Mouse (Mus musculus) kidney, postnatal 0 days (tissue): ENCODE results near the gene Tbx6. TPM values are rescaled to one million over a fixed set of nuclear protein-coding genes. Genes with fewer than 3 reads are reported as not detected.

Experiments
- ATAC-seq: fragments of 200-750 bp; cut with Nextera tagmentation; replicated peaks from 2 replicates; pipeline ENCODE4 v1.8.0; 2017; ENCODE audit warnings: low read depth, moderate number of reproducible peaks, moderate TSS enrichment, moderate library complexity; ENCODE audit not compliant: low FRiP score
- DNase-seq: peaks from one replicate; pipeline ENCODE4 v3.0.0-alpha.2; 2016; ENCODE audit warnings: low spot score
- H3K27ac ChIP-seq: fragments of 300-500 bp; sonication (generic); 2 replicates; pipeline ENCODE4 v1.5.1; 2014; ENCODE audit warnings: mild to moderate bottlenecking
- H3K27me3 ChIP-seq: fragments of 300-500 bp; sonication (generic); 2 replicates; pipeline ENCODE4 v1.6.1; 2014; ENCODE audit warnings: low read length, mixed read lengths; ENCODE audit not compliant: insufficient read depth
- H3K36me3 ChIP-seq: fragments of 300-500 bp; sonication (generic); 2 replicates; pipeline ENCODE4 v1.6.1; 2014; ENCODE audit warnings: low read length, mixed read lengths; ENCODE audit not compliant: insufficient read depth
- H3K4me1 ChIP-seq: fragments of 300-500 bp; sonication (generic); replicated peaks from 2 replicates; pipeline ENCODE4 v1.6.1; 2014; ENCODE audit warnings: antibody characterized with exemption, low read length, mixed read lengths; ENCODE audit not compliant: insufficient read depth
- H3K4me2 ChIP-seq: fragments of 300-500 bp; sonication (generic); 2 replicates; pipeline ENCODE4 v1.6.1; 2014; ENCODE audit warnings: mild to moderate bottlenecking, low read length, moderate library complexity, mixed read lengths
- H3K4me3 ChIP-seq: fragments of 300-500 bp; sonication (generic); replicated peaks from 2 replicates; pipeline ENCODE4 v1.5.1; 2014; ENCODE audit warnings: low read depth, low read length
- H3K9ac ChIP-seq: fragments of 300-500 bp; sonication (generic); 2 replicates; pipeline ENCODE4 v1.6.1; 2014; ENCODE audit warnings: low read depth, low read length
- H3K9me3 ChIP-seq: fragments of 300-500 bp; sonication (generic); replicated peaks from 2 replicates; pipeline ENCODE4 v1.6.1; 2016; ENCODE audit warnings: low read length, inconsistent platforms, mixed read lengths
- CTCF ChIP-seq: IDR thresholded peaks from 2 replicates; pipeline ENCODE4 v1.5.1; 2016; ENCODE audit warnings: antibody characterized with exemption, low read depth, mild to moderate bottlenecking, moderate library complexity
- WGBS: fragments of 180-500 bp; shearing (Covaris S2); extraction: QIAGEN DNeasy Blood & Tissue Kit; methylation state at CpG from one replicate; pipeline ENCODE4 v1.1.7; 2014; 5-methylcytosine and 5-hydroxymethylcytosine counted together
- polyA plus RNA-seq: library from polyadenylated mRNA; unstranded; fragments of >200 nt; fragmentation: Nextera tagmentation; extraction: Ambion mirVana; gene quantifications from 2 replicates; pipeline ENCODE4 v1.2.1, GENCODE M21; 2015

The Tbx6 gene
- polyA plus RNA-seq, 1 experiment from 2014 or later = 0.21 TPM

- H3K4me1 ChIP-seq = peaks cover 28% of the 10 kb centered on the region
- peak overlapping the region; percentile 76 for H3K4me2 ChIP-seq
- no peaks in the 10 kb centered on the region for H3K9me3 ChIP-seq
- peak overlapping the region; percentile 59 for H3K9ac ChIP-seq
- H3K4me3 ChIP-seq = peak overlapping the region; percentile 33
- TF ChIP-seq CTCF = peak; percentile 94
- H3K27me3 ChIP-seq = no peaks in the 10 kb centered on the region
- DNase-seq = peak; percentile 94
- ATAC-seq = peak; percentile 49
- H3K36me3 ChIP-seq = peaks cover 19% of the 10 kb centered on the region
- under 1% methylated on average over 21 of the region's 21 CpGs for WGBS
- peak overlapping the region; percentile 39; the same call in 1 of the 2 replicates for H3K27ac ChIP-seq
These were observed 1.0 kb upstream of the Tbx6 start for GRCm38 (mm10) chr7:126779983-126780970.

GRCm38 (mm10) chr7:126781661-126782370 lies 533 bp downstream of the Tbx6 start:
- no peak for TF ChIP-seq CTCF
- DNase-seq (no peak), ATAC-seq (no peak)
- Histone ChIP-seq H3K27me3 (no peaks in the 10 kb centered on the region), H3K4me2 (peak overlapping the region; percentile 76; the same call in 1 of the 2 replicates), H3K4me3 (no peak overlapping the region), H3K9ac (no peak overlapping the region; the same call in 1 of the 2 replicates), H3K4me1 (peaks cover 20% of the 10 kb centered on the region), H3K36me3 (peaks cover 33% of the 10 kb centered on the region), H3K27ac (no peak overlapping the region), H3K9me3 (no peaks in the 10 kb centered on the region)
- WGBS = 36% methylated on average over 11 of the region's 11 CpGs

- ATAC-seq (no peak), DNase-seq (no peak)
- no peak overlapping the region for H3K4me3 ChIP-seq
- no peak overlapping the region for H3K9ac ChIP-seq
- no peak overlapping the region for H3K27ac ChIP-seq
- H3K27me3 ChIP-seq = no peaks in the 10 kb centered on the region
- 63% methylated on average over 13 of the region's 13 CpGs for WGBS
- H3K4me1 ChIP-seq = peaks cover 16% of the 10 kb centered on the region
- peaks cover 42% of the 10 kb centered on the region for H3K36me3 ChIP-seq
- H3K4me2 ChIP-seq = no peak overlapping the region
- no peaks in the 10 kb centered on the region for H3K9me3 ChIP-seq
- TF ChIP-seq CTCF = no peak
These were observed 1.4 kb downstream of the Tbx6 start for GRCm38 (mm10) chr7:126782693-126783092.

GRCm38 (mm10) chr7:126784469-126784868 lies 3.2 kb downstream of the Tbx6 start:
- no peak overlapping the region for H3K9ac ChIP-seq
- H3K9me3 ChIP-seq = no peaks in the 10 kb centered on the region
- peaks cover 54% of the 10 kb centered on the region for H3K36me3 ChIP-seq
- H3K4me1 ChIP-seq = peaks cover 10% of the 10 kb centered on the region; the same call in 1 of the 2 replicates
- ATAC-seq (no peak), DNase-seq (no peak)
- H3K4me3 ChIP-seq = no peak overlapping the region
- no peaks in the 10 kb centered on the region for H3K27me3 ChIP-seq
- TF ChIP-seq CTCF = no peak
- 69% methylated on average over 7 of the region's 7 CpGs for WGBS
- H3K27ac ChIP-seq = no peak overlapping the region
- H3K4me2 ChIP-seq = no peak overlapping the region

GRCm38 (mm10) chr7:126785056-126785455 lies 3.8 kb downstream of the Tbx6 start:
- Histone ChIP-seq H3K27me3 (no peaks in the 10 kb centered on the region), H3K4me2 (no peak overlapping the region), H3K27ac (no peak overlapping the region), H3K9ac (no peak overlapping the region), H3K36me3 (peaks cover 58% of the 10 kb centered on the region), H3K4me1 (peaks cover 10% of the 10 kb centered on the region; the same call in 1 of the 2 replicates), H3K9me3 (no peaks in the 10 kb centered on the region), H3K4me3 (no peak overlapping the region)
- no peak for DNase-seq
- no peak for ATAC-seq
- no peak for TF ChIP-seq CTCF
- WGBS = 46% methylated on average over 4 of the region's 4 CpGs

GRCm38 (mm10) chr7:126786142-126786541 lies 4.9 kb downstream of the Tbx6 start:
- 82% methylated on average over 14 of the region's 14 CpGs for WGBS
- no peak for ATAC-seq
- peaks cover 10% of the 10 kb centered on the region for H3K4me1 ChIP-seq

More at GRCm38 (mm10) chr7:126786142-126786541, 4.9 kb downstream of the Tbx6 start:
- no peak for TF ChIP-seq CTCF
- H3K27me3 ChIP-seq = no peaks in the 10 kb centered on the region
- H3K9ac ChIP-seq = no peak overlapping the region
- H3K4me2 ChIP-seq = no peak overlapping the region
- no peak overlapping the region for H3K4me3 ChIP-seq
- H3K36me3 ChIP-seq = peaks cover 58% of the 10 kb centered on the region
- DNase-seq = no peak
- H3K27ac ChIP-seq = no peak overlapping the region
- no peaks in the 10 kb centered on the region for H3K9me3 ChIP-seq
